Mouse (Mus musculus) G1E (cell line): ENCODE data around the gene Lmcd1. TPM values are rescaled to one million over a fixed set of nuclear protein-coding genes. Genes with fewer than 3 reads are reported as not detected.

Experiments used
- ATAC-seq: 2 replicates; pipeline ENCODE4 v1.8.0; 2016; ENCODE audit warnings: mild to moderate bottlenecking; ENCODE audit not compliant: insufficient number of reproducible peaks, poor library complexity, low FRiP score, severe bottlenecking; ENCODE audit errors: extremely low read depth
- DNase-seq: peaks from one replicate; pipeline ENCODE4 v3.0.0; 2012; ENCODE audit warnings: low spot score
- H3K27me3 ChIP-seq: 2 replicates; pipeline ENCODE4 v1.6.1; 2012; ENCODE audit warnings: mild to moderate bottlenecking, low read length, inconsistent platforms; ENCODE audit not compliant: insufficient read depth
- H3K36me3 ChIP-seq: replicated peaks from 2 replicates; pipeline ENCODE3; 2012; ENCODE audit warnings: mild to moderate bottlenecking, inconsistent platforms
- H3K4me1 ChIP-seq: 2 replicates; pipeline ENCODE4 v1.6.1; 2012; ENCODE audit warnings: low read depth, low read length, inconsistent platforms, mixed read lengths; ENCODE audit not compliant: insufficient read depth
- H3K4me3 ChIP-seq: 2 replicates; pipeline ENCODE4 v1.5.1; 2012; ENCODE audit warnings: low read depth, mild to moderate bottlenecking, inconsistent platforms, low read length, moderate library complexity, mixed read lengths
- H3K9me3 ChIP-seq: replicated peaks from 2 replicates; pipeline ENCODE4 v1.6.1; 2012; ENCODE audit warnings: inconsistent platforms
- CTCF ChIP-seq: IDR thresholded peaks from 2 replicates; pipeline ENCODE4 v1.5.1; 2012; ENCODE audit warnings: low read depth, low read length, inconsistent platforms, mixed read lengths
- GATA1 ChIP-seq: IDR thresholded peaks from 2 replicates; pipeline ENCODE4 v1.6.1; 2012; ENCODE audit warnings: borderline replicate concordance, low read length, inconsistent platforms, mixed read lengths
- GATA2 ChIP-seq: IDR thresholded peaks from 2 replicates; pipeline ENCODE4 v1.6.1; 2012; ENCODE audit warnings: low read depth, low read length, inconsistent platforms, borderline replicate concordance
- POLR2AphosphoS5 ChIP-seq: IDR thresholded peaks from 2 replicates; pipeline ENCODE4 v1.6.1; 2012; ENCODE audit warnings: low read depth, low read length, inconsistent platforms; ENCODE audit not compliant: insufficient replicate concordance
- TAL1 ChIP-seq: conservative IDR thresholded peaks from 2 replicates; pipeline ENCODE4 v1.6.1; 2012; ENCODE audit warnings: low read depth, low read length, inconsistent platforms, mixed read lengths
- polyA plus RNA-seq: library from polyadenylated mRNA; stranded (reverse); fragments of >175 nt; gene quantifications from 2 replicates; pipeline ENCODE4 v1.2.3, GENCODE M21; 2012
- total RNA-seq, 2 experiments: library from RNA; stranded (forward) in 1 of 2; stranded (reverse) in 1 of 2; fragments of 200-1000 nt in 1 of 2; fragments of >200 nt in 1 of 2; fragmentation: Nextera tagmentation in 1 of 2; gene quantifications; 2 replicates each; pipeline ENCODE4 v1.2.3; 2014 to 2017

The Lmcd1 gene
- total and polyA plus RNA-seq, 3 experiments = 0.11 TPM; not detected in 2

GRCm38 (mm10) chr6:112254967-112255366 is 18.6 kb upstream of the Lmcd1 start:
- TF ChIP-seq GATA1 (no peak), TAL1 (no peak), GATA2 (no peak), POLR2AphosphoS5 (no peak), CTCF (no peak)
- Histone ChIP-seq H3K4me3 (no peak overlapping the region), H3K4me1 (no peaks in the 10 kb centered on the region), H3K36me3 (no peaks in the 10 kb centered on the region), H3K27me3 (no peaks in the 10 kb centered on the region), H3K9me3 (peaks cover 35% of the 10 kb centered on the region)
- no peak for ATAC-seq
- no peak for DNase-seq

GRCm38 (mm10) chr6:112255388-112256225 is 18.0 kb upstream of the Lmcd1 start:
- DNase-seq (no peak), ATAC-seq (no peak)
- H3K4me3 ChIP-seq = no peak overlapping the region
- no peaks in the 10 kb centered on the region for H3K36me3 ChIP-seq
- no peaks in the 10 kb centered on the region for H3K27me3 ChIP-seq
- H3K4me1 ChIP-seq = no peaks in the 10 kb centered on the region
- H3K9me3 ChIP-seq = peaks cover 34% of the 10 kb centered on the region
- TF ChIP-seq CTCF = no peak
- TF ChIP-seq TAL1 = no peak
- TF ChIP-seq POLR2AphosphoS5 = no peak
- no peak for TF ChIP-seq GATA2
- no peak for TF ChIP-seq GATA1

- peaks cover 29% of the 10 kb centered on the region for H3K9me3 ChIP-seq
- H3K36me3 ChIP-seq = no peaks in the 10 kb centered on the region
- ATAC-seq (no peak), DNase-seq (no peak)
- H3K27me3 ChIP-seq = no peaks in the 10 kb centered on the region
- H3K4me3 ChIP-seq = no peak overlapping the region
- TF ChIP-seq GATA1 (no peak), POLR2AphosphoS5 (no peak), TAL1 (no peak)
- H3K4me1 ChIP-seq = no peaks in the 10 kb centered on the region
Observed at GRCm38 (mm10) chr6:112256599-112256998, 17.0 kb upstream of the Lmcd1 start.

- Histone ChIP-seq H3K9me3 (peaks cover 30% of the 10 kb centered on the region), H3K27me3 (no peaks in the 10 kb centered on the region), H3K36me3 (no peaks in the 10 kb centered on the region), H3K4me3 (no peak overlapping the region), H3K4me1 (no peaks in the 10 kb centered on the region)
- TF ChIP-seq CTCF = no peak
- TF ChIP-seq GATA2 = no peak
- no peak for TF ChIP-seq POLR2AphosphoS5
- TF ChIP-seq GATA1 = no peak
- TF ChIP-seq TAL1 = no peak
- no peak for DNase-seq
- ATAC-seq = no peak
Observed at GRCm38 (mm10) chr6:112261089-112261488, 12.5 kb upstream of the Lmcd1 start.

GRCm38 (mm10) chr6:112264321-112264720 is 9.2 kb upstream of the Lmcd1 start:
- TF ChIP-seq POLR2AphosphoS5 (no peak), GATA2 (no peak), GATA1 (no peak), TAL1 (no peak), CTCF (no peak)
- H3K27me3 ChIP-seq = no peaks in the 10 kb centered on the region
- H3K36me3 ChIP-seq = no peaks in the 10 kb centered on the region
- H3K9me3 ChIP-seq = peaks cover 18% of the 10 kb centered on the region
- no peak overlapping the region for H3K4me3 ChIP-seq
- no peak for ATAC-seq
- DNase-seq = no peak
- H3K4me1 ChIP-seq = no peaks in the 10 kb centered on the region

GRCm38 (mm10) chr6:112266631-112267030 is 6.9 kb upstream of the Lmcd1 start:
- H3K4me1 ChIP-seq = no peaks in the 10 kb centered on the region
- H3K9me3 ChIP-seq = peaks cover 29% of the 10 kb centered on the region
- TF ChIP-seq CTCF = no peak
- TF ChIP-seq GATA1 = no peak
- no peak for TF ChIP-seq GATA2
- DNase-seq (no peak), ATAC-seq (no peak)
- no peak overlapping the region for H3K4me3 ChIP-seq
- H3K36me3 ChIP-seq = no peaks in the 10 kb centered on the region
- H3K27me3 ChIP-seq = no peaks in the 10 kb centered on the region
